Mouse (Mus musculus) bone marrow macrophage, adult 2 months (primary cell): Measurements from ENCODE around the gene Dennd5a. TPM values are rescaled to one million over a fixed set of nuclear protein-coding genes. Genes with fewer than 3 reads are reported as not detected.
A peak's percentile ranks its signal among the peaks of the same experiment; 100 is the strongest.

Source experiments
- H3K27ac ChIP-seq: 2 replicates; pipeline ENCODE4 v1.5.1; 2012; ENCODE audit warnings: low read depth, low read length; ENCODE audit not compliant: insufficient read depth
- H3K4me1 ChIP-seq: 2 replicates; pipeline ENCODE4 v1.6.1; 2012; ENCODE audit warnings: low read length; ENCODE audit not compliant: control insufficient read depth, insufficient read depth
- H3K4me3 ChIP-seq: 2 replicates; pipeline ENCODE4 v1.5.1; 2012; ENCODE audit warnings: mild to moderate bottlenecking, low read length, moderate library complexity; ENCODE audit not compliant: insufficient read depth
- CTCF ChIP-seq: IDR thresholded peaks from 2 replicates; pipeline ENCODE4 v1.5.1; 2012; ENCODE audit warnings: low read depth, mild to moderate bottlenecking, low read length, moderate library complexity
- POLR2A ChIP-seq: IDR thresholded peaks from 2 replicates; pipeline ENCODE4 v1.6.1; 2012; ENCODE audit warnings: mild to moderate bottlenecking, low read depth, low read length, borderline replicate concordance
- polyA plus RNA-seq: library from polyadenylated mRNA; stranded (reverse); fragments of >200 nt; gene quantifications from 2 replicates; pipeline ENCODE4 v1.2.4, GENCODE M21; 2012; ENCODE audit not compliant: missing spikeins, insufficient read depth, insufficient read length

The Dennd5a gene
- polyA plus RNA-seq, 1 experiment = 159 TPM

DNA sequence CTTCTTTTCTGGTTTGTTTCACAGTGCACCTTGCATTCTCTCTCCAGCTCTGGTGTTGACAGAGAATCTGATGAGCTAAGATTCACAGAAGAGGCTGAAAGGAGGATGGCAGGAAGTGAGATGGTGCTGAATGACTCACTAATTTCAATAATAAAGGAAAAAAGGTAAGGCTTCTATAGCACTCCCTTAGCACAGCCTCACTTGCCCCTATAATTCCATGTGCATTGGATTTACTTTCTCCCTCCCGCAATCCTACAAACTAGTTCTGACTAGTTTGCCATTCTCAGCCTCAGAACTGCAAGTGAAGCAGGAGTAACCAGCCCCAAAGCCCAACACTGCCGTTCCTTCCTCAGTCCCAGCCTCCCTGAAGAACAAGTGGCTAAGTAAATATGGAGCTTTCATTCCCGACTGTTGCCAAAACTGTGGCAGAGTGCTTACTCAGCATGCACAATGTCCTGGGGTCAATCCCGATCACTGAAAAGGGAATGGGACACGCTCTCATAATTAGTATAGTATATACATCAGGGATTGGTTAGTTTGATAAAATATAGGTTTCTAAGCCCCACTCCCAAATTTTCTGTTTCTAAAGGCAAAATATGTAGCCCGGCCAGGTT lies 15.7 kb downstream of the Dennd5a start:
- H3K27ac ChIP-seq = no peak overlapping the region
- TF ChIP-seq POLR2A (no peak), CTCF (no peak)
- H3K4me1 ChIP-seq = peaks cover 8% of the 10 kb centered on the region
- no peak overlapping the region for H3K4me3 ChIP-seq

DNA sequence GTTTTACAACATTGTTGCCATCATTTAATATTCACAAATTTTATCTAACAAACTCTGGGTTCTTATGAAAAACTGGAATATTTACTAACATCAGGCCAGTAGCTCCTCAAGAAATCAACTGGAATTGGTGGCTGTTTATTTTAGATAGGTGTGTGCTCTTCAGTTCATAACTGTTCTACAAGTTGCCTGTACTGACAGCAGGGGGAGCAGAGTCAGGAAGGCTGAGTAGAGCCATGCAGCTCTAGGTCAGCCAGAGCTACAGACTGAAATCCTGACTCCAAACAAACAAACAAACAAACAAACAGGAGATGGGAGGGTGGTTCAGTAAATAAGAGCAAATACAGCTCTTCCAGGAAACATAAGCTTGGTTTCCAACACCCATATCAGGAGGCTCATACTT lies 30.6 kb downstream of the Dennd5a start:
- no peaks in the 10 kb centered on the region for H3K4me1 ChIP-seq
- H3K27ac ChIP-seq = no peak overlapping the region
- no peak overlapping the region for H3K4me3 ChIP-seq
- TF ChIP-seq POLR2A (no peak), CTCF (no peak)

DNA sequence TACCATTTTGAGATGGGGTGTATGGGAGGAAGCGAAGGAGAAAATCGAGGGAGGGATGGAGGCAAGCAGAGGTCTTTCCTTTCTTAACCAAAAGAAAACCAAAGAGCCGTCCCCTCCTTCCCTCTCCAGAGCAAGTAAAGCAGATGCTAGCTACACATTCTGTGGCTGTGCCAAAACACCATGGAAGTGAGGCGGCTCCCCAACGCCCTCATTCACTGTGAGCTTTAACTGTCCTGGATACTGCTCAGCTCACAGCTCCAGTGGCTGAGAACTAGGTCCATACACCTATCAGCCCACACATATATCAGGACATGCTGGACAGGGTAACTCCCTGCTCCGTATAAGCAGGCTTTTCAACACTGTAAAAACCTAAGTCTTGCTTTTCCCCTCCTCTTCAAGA lies 31.9 kb downstream of the Dennd5a start:
- Histone ChIP-seq H3K4me3 (no peak overlapping the region), H3K4me1 (no peaks in the 10 kb centered on the region), H3K27ac (no peak overlapping the region)
- TF ChIP-seq POLR2A (no peak), CTCF (no peak)

DNA sequence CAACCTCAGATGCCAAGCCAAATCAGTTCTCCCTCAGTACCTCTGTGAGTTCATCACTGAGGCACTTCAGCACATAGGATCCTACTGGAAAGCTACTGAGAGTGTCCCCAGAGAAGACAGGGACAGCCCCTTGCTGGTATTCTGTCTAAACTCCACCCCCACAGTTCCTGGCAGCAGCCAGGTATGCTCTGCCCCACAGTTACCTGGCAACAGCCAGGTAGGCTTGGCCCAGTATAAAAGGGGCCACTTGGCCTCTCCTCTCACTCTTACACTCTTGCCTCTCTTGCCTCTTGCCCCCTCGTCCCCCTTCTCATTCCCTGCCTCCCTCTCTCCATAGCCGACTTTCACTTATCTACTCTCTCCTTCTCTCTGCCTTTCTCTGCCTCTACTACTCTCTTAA lies 35.3 kb downstream of the Dennd5a start:
- H3K27ac ChIP-seq = no peak overlapping the region
- TF ChIP-seq CTCF = no peak
- no peaks in the 10 kb centered on the region for H3K4me1 ChIP-seq
- H3K4me3 ChIP-seq = no peak overlapping the region

DNA sequence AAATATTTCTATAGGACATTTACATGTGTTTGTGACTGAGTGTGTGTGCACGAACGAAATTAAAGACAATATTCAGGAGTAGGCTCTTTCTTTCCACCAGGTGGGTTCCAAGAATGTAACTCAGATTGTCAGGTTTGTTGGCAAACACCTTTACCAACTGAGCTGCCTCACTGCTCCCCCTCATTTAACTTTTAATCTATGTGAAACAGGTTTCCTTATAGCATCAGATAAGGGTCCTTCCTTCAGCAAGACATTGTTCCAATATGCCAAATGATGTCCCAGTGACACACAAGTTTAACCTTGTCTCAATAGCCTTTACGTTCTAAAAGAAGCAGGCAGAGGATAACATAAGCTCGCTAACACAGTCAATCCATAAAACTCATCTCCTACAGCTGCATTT lies 37.4 kb downstream of the Dennd5a start:
- no peaks in the 10 kb centered on the region for H3K4me1 ChIP-seq

DNA sequence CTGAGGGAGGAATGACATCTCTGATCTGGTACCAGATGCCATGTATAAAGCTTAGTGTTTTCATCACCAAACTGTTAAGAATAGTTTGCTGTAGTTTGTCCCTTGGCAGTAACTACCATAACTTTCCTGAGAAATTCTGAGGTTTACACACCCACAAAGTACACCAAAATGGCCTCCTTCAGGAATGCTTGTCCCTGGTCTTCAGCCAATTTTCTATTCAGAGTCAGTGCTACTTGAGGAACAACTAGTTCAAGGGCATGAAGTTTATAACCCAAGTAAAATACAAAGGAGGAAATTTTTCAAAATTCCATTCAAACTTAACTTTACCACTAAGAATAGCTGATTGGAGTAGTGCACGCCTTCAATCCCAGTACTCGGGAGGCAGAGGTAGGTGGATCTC lies 54.1 kb downstream of the Dennd5a start:
- H3K27ac ChIP-seq = no peak overlapping the region
- TF ChIP-seq POLR2A = no peak
- no peak for TF ChIP-seq CTCF
- no peaks in the 10 kb centered on the region for H3K4me1 ChIP-seq
- H3K4me3 ChIP-seq = no peak overlapping the region

More for the DNA sequence above, 37.4 kb downstream of the Dennd5a start:
- no peak for TF ChIP-seq POLR2A
- TF ChIP-seq CTCF = no peak
- H3K27ac ChIP-seq = no peak overlapping the region
- H3K4me3 ChIP-seq = no peak overlapping the region

DNA sequence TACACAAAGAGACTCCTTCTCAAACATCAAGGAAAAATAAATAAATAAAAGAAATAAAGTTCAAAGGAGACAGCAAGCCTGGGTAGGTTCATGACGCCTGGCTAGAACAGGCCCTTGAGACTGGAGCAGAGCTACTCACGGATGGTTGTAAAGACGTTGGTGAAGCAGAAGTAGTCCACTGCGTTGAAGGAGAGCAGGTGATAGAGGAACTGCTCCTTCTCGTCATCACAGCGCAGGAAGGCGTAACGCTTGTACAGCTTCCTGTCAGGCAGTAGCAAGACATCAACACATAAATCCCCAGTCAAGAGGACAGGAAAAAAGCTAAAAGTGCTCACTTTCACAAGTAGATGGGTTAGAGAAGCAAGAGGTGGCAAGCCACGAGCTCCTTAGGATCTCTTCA lies 59.3 kb downstream of the Dennd5a start:
- H3K4me1 ChIP-seq = no peaks in the 10 kb centered on the region
- H3K27ac ChIP-seq = no peak overlapping the region
- no peak overlapping the region for H3K4me3 ChIP-seq
- TF ChIP-seq POLR2A (no peak), CTCF (no peak)

DNA sequence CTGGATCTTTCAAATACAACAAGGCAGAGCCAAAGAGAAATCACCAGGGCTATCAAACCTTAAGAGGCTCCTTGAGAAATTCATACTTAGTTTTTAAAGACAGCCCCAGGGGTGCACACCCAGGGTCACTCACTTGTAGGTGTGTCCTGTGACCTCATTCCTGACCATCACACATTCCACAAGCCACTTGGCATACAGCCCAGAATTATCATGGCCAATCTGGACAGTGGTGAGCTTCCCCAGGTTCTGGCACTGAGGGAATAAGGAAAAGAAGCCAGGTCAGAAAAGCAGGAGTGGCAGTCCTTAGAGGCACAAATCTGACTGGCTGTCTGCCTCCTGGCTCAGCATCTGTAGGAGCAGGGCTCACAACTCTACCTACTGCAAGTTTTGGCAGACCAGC lies 61.4 kb downstream of the Dennd5a start:
- H3K4me3 ChIP-seq = no peak overlapping the region
- no peak for TF ChIP-seq POLR2A
- no peak for TF ChIP-seq CTCF
- no peak overlapping the region for H3K27ac ChIP-seq
- no peaks in the 10 kb centered on the region for H3K4me1 ChIP-seq

DNA sequence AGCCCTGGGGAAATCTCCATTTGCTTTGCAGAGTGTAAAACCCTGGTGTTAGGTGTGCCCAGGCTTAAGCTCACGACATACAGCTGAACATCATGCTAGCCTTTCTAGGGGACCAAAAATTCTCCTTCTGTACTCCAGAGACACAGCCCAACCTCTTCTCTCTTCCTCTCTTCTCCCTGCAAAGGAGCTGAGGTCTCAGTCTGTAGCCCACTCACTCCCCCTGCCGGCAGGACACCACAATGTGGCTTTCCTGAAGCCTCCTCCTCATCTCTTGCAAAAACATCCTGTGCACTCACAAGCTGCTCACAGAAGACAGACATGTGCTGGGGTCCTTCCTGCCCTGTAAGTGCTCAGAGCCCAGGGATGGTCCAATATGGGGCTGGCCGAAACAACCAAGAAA lies 67.7 kb downstream of the Dennd5a start:
- Histone ChIP-seq H3K4me1 (peaks cover 2% of the 10 kb centered on the region; the same call in 1 of the 2 replicates), H3K4me3 (no peak overlapping the region), H3K27ac (no peak overlapping the region)
- TF ChIP-seq POLR2A = no peak
- peak; percentile 49 for TF ChIP-seq CTCF

DNA sequence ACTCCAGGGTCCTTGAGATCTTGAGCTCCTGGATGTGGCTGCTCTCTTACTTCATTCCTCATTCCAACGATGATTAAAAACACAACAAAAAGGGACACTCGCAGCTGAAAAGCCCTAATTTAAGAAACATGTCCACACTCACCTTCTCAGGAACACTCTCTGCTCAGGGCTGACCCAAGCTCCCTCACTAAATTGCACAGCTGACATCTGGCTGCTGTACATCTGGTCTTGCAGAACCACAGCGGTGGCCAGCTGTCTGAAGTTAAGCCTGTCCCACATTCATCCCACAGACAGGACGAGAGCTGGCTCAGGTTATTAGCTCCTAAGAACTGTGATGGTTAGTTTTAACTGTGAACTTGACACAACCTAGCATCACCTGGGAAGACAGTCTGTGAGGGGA lies 68.5 kb downstream of the Dennd5a start:
- TF ChIP-seq CTCF = no peak
- TF ChIP-seq POLR2A = no peak
- Histone ChIP-seq H3K4me1 (peaks cover 2% of the 10 kb centered on the region; the same call in 1 of the 2 replicates), H3K27ac (no peak overlapping the region), H3K4me3 (no peak overlapping the region)

DNA sequence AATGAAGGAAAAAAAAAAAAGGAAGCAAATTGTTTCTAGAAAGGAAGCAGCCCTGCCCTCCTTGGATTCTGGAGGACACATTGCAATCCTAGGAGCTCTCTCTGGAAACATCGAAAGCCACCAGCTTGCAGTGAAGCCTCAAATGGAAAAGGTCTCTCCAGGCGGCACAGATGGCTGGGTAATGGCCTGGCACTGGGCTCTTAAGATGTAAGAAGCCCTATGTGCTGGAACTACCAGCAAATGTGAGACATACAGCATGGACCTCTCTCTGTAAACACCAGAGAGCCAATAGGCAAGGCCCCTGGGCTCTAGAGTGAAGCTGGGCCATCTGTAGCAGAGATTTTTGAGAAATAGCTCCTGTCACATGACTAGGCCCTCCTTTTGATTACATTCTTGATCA lies 70.0 kb downstream of the Dennd5a start:
- Histone ChIP-seq H3K27ac (no peak overlapping the region), H3K4me1 (peaks cover 2% of the 10 kb centered on the region; the same call in 1 of the 2 replicates), H3K4me3 (no peak overlapping the region)
- TF ChIP-seq CTCF (no peak), POLR2A (no peak)
